Mouse (Mus musculus) midbrain, embryonic 15.5 days (tissue): ENCODE measurements around the gene P2rx7. TPM values are rescaled to one million over a fixed set of nuclear protein-coding genes. Genes with fewer than 3 reads are reported as not detected.
A peak's percentile ranks its signal among the peaks of the same experiment; 100 is the strongest.
"Not testable (repeated sequence)": the region's sequence is repeated elsewhere in the genome, so short reads cannot be mapped to it uniquely, and the experiment has no call there.

Source experiments
- ATAC-seq: fragments of 200-750 bp; cut with Nextera tagmentation; replicated peaks from 2 replicates; pipeline ENCODE4 v1.8.0; 2017; ENCODE audit warnings: moderate TSS enrichment
- H3K27ac ChIP-seq: fragments of 300-500 bp; sonication (generic); 2 replicates; pipeline ENCODE4 v1.5.1; 2015; ENCODE audit warnings: mild to moderate bottlenecking, inconsistent platforms
- H3K27me3 ChIP-seq: fragments of 300-500 bp; sonication (generic); replicated peaks from 2 replicates; pipeline ENCODE4 v1.6.1; 2015; ENCODE audit warnings: inconsistent platforms
- H3K36me3 ChIP-seq: fragments of 300-500 bp; sonication (generic); replicated peaks from 2 replicates; pipeline ENCODE4 v1.6.1; 2015; ENCODE audit warnings: inconsistent platforms
- H3K4me1 ChIP-seq: fragments of 300-500 bp; sonication (generic); 2 replicates; pipeline ENCODE4 v1.6.1; 2015; ENCODE audit warnings: inconsistent platforms
- H3K4me2 ChIP-seq: fragments of 300-500 bp; sonication (generic); 2 replicates; pipeline ENCODE4 v1.6.1; 2015; ENCODE audit warnings: inconsistent platforms, mild to moderate bottlenecking, moderate library complexity
- H3K4me3 ChIP-seq: fragments of 300-500 bp; sonication (generic); 2 replicates; pipeline ENCODE4 v1.5.1; 2015; ENCODE audit warnings: mild to moderate bottlenecking, inconsistent platforms
- H3K9ac ChIP-seq: fragments of 300-500 bp; sonication (generic); 2 replicates; pipeline ENCODE4 v1.6.1; 2015; ENCODE audit warnings: mild to moderate bottlenecking, inconsistent platforms
- H3K9me3 ChIP-seq: fragments of 300-500 bp; sonication (generic); 2 replicates; pipeline ENCODE4 v1.6.1; 2016; ENCODE audit warnings: inconsistent platforms
- WGBS: fragments of 180-500 bp; shearing (Covaris S2); methylation state at CpG from one replicate; pipeline ENCODE4 v1.1.7; 2015; ENCODE audit warnings: mixed read lengths; 5-methylcytosine and 5-hydroxymethylcytosine counted together
- polyA plus RNA-seq: library from polyadenylated mRNA; unstranded; fragments of >200 nt; fragmentation: Nextera tagmentation; extraction: Ambion mirVana; gene quantifications from 2 replicates; pipeline ENCODE4 v1.2.1, GENCODE M21; 2015

Gene P2rx7
- polyA plus RNA-seq, 1 experiment from 2014 or later: 2.9 TPM

DNA sequence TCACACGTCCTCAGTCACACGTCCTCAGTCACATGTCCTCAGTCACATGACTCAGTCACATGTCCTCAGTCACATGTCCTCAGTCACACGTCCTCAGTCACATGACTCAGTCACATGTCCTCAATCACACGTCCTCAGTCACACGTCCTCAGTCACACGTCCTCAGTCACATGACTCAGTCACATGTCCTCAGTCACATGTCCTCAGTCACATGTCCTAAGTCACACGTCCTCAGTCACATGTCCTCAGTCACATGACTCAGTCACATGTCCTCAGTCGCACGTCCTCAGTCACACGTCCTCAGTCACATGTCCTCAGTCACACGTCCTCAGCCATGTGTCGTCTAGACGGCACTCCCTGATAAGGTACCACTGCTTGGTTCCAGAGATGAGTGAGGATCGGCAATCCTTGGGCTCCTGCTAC is 4.3 kb downstream of the P2rx7 start:
- H3K27me3 ChIP-seq, H3K4me3 ChIP-seq, H3K9me3 ChIP-seq, H3K36me3 ChIP-seq, H3K4me2 ChIP-seq, H3K4me1 ChIP-seq, H3K9ac ChIP-seq, ATAC-seq, H3K27ac ChIP-seq: not testable (repeated sequence)
- WGBS: 96% methylated on average over 14 of the region's 14 CpGs

DNA sequence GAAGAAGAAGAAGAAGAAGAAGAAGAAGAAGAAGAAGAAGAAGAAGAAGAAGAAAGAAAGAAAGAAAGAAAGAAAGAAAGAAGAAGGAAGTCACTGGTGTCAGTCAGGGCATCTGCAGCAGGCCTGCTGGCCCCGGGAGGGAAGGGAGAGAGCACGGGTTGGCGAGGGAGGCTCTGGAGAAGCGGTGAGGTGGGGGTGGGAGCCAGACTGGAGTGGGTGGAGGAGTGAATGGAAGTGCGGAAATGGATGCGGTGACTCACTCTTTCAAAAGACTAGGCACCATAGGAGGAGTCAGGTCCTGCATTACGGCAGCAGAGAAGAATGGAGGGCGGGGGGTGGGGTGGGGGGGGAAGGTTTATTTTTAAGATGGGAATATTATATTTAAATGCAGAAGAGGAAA is 5.6 kb downstream of the P2rx7 start:
- WGBS: 77% methylated on average over 8 of the region's 8 CpGs

DNA sequence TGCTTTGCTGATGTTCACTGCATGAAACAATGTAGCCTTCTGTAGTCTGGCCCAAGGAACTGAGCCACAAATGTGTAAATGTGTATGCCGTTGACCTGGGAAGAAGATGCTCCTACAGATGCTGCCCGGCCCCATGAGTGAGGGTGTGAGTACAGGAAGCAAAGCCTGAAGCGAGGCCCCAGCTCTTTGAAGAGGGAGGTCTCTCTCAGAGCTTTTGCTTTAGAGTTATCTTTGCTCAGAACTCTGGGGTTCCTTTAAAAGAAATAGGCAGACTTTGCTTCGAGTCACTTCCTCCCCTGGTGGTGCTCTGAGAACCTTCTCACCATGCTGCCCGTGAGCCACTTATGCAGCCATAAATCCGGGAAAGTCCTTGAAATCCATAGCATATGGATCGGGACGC is 6.4 kb downstream of the P2rx7 start:
- Histone ChIP-seq H3K4me2 (no peak overlapping the region), H3K36me3 (no peaks in the 10 kb centered on the region), H3K4me1 (peaks cover 26% of the 10 kb centered on the region), H3K27ac (no peak overlapping the region), H3K4me3 (no peak overlapping the region), H3K27me3 (no peaks in the 10 kb centered on the region), H3K9me3 (no peaks in the 10 kb centered on the region), H3K9ac (no peak overlapping the region)
- ATAC-seq: no peak
- 93% methylated on average over 8 of the region's 8 CpGs for WGBS

More for the DNA sequence above, 5.6 kb downstream of the P2rx7 start:
- Histone ChIP-seq H3K4me1 (peaks cover 22% of the 10 kb centered on the region), H3K27me3 (no peaks in the 10 kb centered on the region), H3K4me2 (no peak overlapping the region), H3K36me3 (no peaks in the 10 kb centered on the region), H3K9me3 (no peaks in the 10 kb centered on the region), H3K27ac (no peak overlapping the region), H3K9ac (no peak overlapping the region), H3K4me3 (no peak overlapping the region)
- ATAC-seq: no peak

GRCm38 (mm10) chr5:122652506-122652905 is 8.8 kb downstream of the P2rx7 start:
- ATAC-seq: no peak
- no peak overlapping the region for H3K4me2 ChIP-seq
- H3K4me3 ChIP-seq: no peak overlapping the region
- H3K4me1 ChIP-seq: peaks cover 26% of the 10 kb centered on the region
- WGBS: 68% methylated on average over 7 of the region's 7 CpGs
- H3K9me3 ChIP-seq: no peaks in the 10 kb centered on the region
- no peaks in the 10 kb centered on the region for H3K27me3 ChIP-seq
- H3K36me3 ChIP-seq: no peaks in the 10 kb centered on the region
- H3K27ac ChIP-seq: peak overlapping the region; percentile 84
- no peak overlapping the region for H3K9ac ChIP-seq

GRCm38 (mm10) chr5:122653112-122653445 is 9.4 kb downstream of the P2rx7 start:
- Histone ChIP-seq H3K4me3 (no peak overlapping the region), H3K9me3 (no peaks in the 10 kb centered on the region), H3K4me1 (peaks cover 26% of the 10 kb centered on the region), H3K27me3 (no peaks in the 10 kb centered on the region), H3K27ac (peak overlapping the region; percentile 84), H3K4me2 (peak overlapping the region; percentile 26), H3K36me3 (no peaks in the 10 kb centered on the region), H3K9ac (no peak overlapping the region)
- ATAC-seq: 0 out of 2 replicates have a peak, but pooled peaks have one; percentile 34
- whole genome bisulfite sequencing: 13% methylated on average over 10 of the region's 10 CpGs

DNA sequence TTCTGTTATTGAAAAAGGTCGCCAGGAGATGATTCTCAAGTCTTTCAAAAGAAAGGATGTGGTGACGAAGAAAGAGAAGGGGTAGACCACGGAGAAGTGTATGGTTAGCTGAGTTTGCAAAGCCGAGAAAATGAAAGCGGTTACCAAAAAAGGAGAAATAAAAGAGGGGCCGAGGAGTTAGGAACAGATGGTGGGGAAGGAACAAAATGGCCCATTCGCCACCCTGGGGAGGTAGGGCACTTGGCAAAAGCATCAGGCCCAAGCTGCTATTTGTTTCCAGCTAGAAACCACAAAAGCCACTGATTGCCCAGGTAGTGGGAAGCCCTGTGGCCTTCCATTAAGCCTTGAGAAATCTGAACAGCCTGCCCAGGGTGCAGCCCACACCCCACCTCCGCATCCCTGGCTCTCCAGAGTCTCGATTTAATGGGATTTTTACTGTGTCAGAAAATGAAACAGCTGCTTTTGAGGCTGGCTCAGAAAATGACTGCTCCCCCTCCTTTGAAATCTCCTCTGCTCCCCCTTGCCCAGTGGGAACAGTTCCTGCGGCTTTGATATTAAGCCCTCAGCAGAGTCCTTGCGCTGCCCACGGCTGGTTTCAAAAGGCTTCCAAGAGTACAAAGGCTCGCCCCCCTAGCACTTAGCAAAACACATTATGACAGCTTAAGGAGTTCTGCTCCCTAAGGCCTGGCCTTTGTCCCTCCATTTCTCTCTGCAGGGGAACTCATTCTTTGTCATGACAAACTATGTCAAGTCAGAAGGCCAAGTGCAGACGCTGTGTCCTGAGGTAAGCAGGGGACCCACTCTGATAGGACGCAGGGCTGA is 9.9 kb downstream of the P2rx7 start:
- H3K9me3 ChIP-seq: no peaks in the 10 kb centered on the region
- no peak overlapping the region for H3K4me3 ChIP-seq
- no peaks in the 10 kb centered on the region for H3K36me3 ChIP-seq
- H3K27ac ChIP-seq: peak overlapping the region; percentile 84
- H3K4me2 ChIP-seq: peak overlapping the region; percentile 26
- no peaks in the 10 kb centered on the region for H3K27me3 ChIP-seq
- WGBS: 10% methylated on average over 15 of the region's 15 CpGs
- H3K4me1 ChIP-seq: peaks cover 26% of the 10 kb centered on the region
- ATAC-seq: peak; percentile 92
- no peak overlapping the region for H3K9ac ChIP-seq

GRCm38 (mm10) chr5:122654268-122654573 is 10.5 kb downstream of the P2rx7 start:
- H3K9ac ChIP-seq: no peak overlapping the region
- H3K9me3 ChIP-seq: no peaks in the 10 kb centered on the region
- WGBS: 29% methylated on average over 5 of the region's 5 CpGs
- no peaks in the 10 kb centered on the region for H3K36me3 ChIP-seq
- peaks cover 26% of the 10 kb centered on the region for H3K4me1 ChIP-seq
- peak overlapping the region; percentile 84 for H3K27ac ChIP-seq
- H3K4me3 ChIP-seq: no peak overlapping the region
- no peaks in the 10 kb centered on the region for H3K27me3 ChIP-seq
- H3K4me2 ChIP-seq: no peak overlapping the region
- 0 out of 2 replicates have a peak, but pooled peaks have one; percentile 15 for ATAC-seq

DNA sequence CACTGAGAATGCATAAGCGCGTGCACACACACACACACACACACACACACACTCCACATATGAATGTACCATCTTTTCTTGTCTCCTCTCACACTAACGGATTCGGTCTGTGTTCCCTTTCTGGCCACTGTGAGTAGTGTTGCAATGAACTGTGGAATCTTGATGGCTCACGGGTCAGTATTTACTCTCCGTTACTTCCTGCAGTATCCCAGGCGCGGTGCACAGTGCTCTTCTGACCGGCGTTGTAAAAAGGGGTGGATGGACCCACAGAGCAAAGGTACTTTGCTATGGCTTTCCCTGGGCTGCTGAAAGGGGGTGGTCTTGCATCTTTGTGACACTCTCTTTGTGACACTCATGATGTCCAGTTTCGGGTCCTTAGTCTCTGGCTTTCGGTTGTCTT is 13.1 kb downstream of the P2rx7 start:
- Histone ChIP-seq H3K9me3 (no peaks in the 10 kb centered on the region), H3K27ac (no peak overlapping the region), H3K36me3 (no peaks in the 10 kb centered on the region), H3K4me1 (peaks cover 26% of the 10 kb centered on the region), H3K4me2 (no peak overlapping the region), H3K9ac (no peak overlapping the region), H3K4me3 (no peak overlapping the region), H3K27me3 (no peaks in the 10 kb centered on the region)
- 91% methylated on average over 12 of the region's 12 CpGs for WGBS
- no peak for ATAC-seq

DNA sequence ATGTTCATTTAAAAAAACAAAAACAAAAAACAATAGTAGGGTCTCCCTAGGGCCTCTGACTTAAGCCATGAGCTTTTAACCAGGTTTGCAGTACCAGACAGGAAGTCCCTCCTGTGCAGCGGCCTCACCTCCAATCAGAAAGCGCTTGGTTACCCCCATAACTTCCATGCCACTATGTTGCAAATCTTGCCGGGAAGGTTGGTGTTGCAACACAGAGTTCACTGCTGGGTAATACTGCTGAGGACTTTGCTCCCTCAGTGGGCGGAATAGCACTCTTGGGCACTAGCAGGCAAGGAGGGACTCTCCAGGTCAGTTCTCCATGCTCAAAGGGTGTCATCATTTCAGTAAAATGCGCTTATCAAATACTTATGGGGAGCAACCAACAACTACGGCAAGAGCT is 18.8 kb downstream of the P2rx7 start:
- Histone ChIP-seq H3K36me3 (no peaks in the 10 kb centered on the region), H3K4me2 (no peak overlapping the region), H3K27ac (no peak overlapping the region), H3K9ac (no peak overlapping the region), H3K9me3 (no peaks in the 10 kb centered on the region), H3K27me3 (no peaks in the 10 kb centered on the region), H3K4me1 (no peaks in the 10 kb centered on the region), H3K4me3 (no peak overlapping the region)
- WGBS: 96% methylated on average over 6 of the region's 6 CpGs
- no peak for ATAC-seq

- Histone ChIP-seq H3K36me3 (no peaks in the 10 kb centered on the region), H3K4me3 (no peak overlapping the region), H3K27ac (no peak overlapping the region), H3K4me2 (no peak overlapping the region), H3K9me3 (no peaks in the 10 kb centered on the region), H3K9ac (no peak overlapping the region), H3K27me3 (no peaks in the 10 kb centered on the region), H3K4me1 (no peaks in the 10 kb centered on the region)
- no peak for ATAC-seq
- 67% methylated on average over 5 of the region's 5 CpGs for WGBS
These were observed 21.3 kb downstream of the P2rx7 start for GRCm38 (mm10) chr5:122665036-122665435.

DNA sequence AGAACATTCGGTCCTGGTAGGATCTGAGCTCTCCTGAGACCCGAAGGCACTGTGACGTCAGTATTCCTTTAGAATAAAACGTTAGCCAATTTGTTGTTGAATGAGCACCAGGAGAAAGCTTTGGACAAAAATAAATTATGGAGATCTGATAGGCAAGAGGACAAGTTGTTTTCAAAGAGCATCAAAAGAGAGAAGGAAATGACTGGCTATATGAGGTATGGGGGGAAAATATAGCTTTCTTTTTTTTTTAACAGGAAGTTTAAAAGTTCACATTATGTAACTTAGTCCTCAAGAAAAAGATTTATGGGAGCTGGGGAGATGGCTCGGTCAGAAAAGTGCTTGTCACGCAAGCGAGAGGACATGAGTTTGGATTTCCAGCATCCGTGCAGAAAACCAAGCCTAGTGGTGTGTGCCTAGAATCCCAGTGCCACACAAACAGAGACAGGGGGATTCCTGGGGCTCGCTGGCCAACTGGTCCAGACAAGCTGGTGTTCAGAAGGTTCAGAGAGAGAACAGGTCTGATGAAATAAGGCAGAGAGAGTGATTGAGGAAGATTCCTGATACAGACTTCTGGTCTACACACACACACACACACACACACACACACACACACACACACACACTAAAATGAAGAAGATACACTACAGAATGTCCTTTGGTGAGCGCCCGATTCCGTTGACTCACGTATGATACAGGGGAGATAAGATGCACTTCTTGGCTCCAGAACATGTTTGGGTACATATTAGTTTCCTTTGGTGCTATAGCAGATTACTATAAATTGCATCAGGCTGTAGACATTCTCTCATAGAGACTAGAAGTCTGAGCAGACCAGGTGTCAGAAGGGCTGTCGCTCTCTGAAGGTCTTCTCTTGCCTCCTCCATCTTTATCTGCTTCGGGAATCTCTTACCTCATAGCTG is 25.5 kb downstream of the P2rx7 start:
- no peak for ATAC-seq
- WGBS: 79% methylated on average over 15 of the region's 15 CpGs

DNA sequence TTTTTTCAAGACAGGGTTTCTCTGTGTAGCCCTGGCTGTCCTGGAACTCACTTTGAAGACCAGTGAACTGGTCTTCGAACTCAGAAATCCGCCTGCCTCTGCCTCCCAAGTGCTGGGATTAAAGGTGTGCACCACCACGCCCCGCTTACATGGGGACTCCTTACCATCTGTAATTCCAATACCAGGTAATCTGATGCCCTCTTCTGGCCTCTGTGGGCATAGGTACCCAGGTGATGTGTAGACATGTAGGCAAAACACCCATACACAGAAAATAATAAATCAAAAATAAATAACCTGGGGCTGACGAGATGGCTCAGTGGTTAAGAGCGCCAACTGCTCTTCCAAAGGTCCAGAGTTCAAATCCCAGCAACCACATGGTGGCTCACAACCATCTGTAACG is 27.9 kb downstream of the P2rx7 start:
- not testable (repeated sequence) for H3K27ac ChIP-seq, ATAC-seq, H3K9me3 ChIP-seq, H3K4me2 ChIP-seq, H3K27me3 ChIP-seq, H3K4me1 ChIP-seq, H3K36me3 ChIP-seq, H3K9ac ChIP-seq, H3K4me3 ChIP-seq
- WGBS: 78% methylated on average over 7 of the region's 7 CpGs

More for the DNA sequence above, 25.5 kb downstream of the P2rx7 start:
- H3K4me1 ChIP-seq: no peaks in the 10 kb centered on the region
- no peaks in the 10 kb centered on the region for H3K36me3 ChIP-seq
- no peak overlapping the region for H3K4me2 ChIP-seq
- no peak overlapping the region for H3K9ac ChIP-seq
- no peak overlapping the region for H3K4me3 ChIP-seq
- H3K27ac ChIP-seq: no peak overlapping the region
- no peaks in the 10 kb centered on the region for H3K9me3 ChIP-seq
- H3K27me3 ChIP-seq: no peaks in the 10 kb centered on the region
